Mouse (Mus musculus): ENCODE measurements around the gene Ttc21a.

The Ttc21a gene

DNA sequence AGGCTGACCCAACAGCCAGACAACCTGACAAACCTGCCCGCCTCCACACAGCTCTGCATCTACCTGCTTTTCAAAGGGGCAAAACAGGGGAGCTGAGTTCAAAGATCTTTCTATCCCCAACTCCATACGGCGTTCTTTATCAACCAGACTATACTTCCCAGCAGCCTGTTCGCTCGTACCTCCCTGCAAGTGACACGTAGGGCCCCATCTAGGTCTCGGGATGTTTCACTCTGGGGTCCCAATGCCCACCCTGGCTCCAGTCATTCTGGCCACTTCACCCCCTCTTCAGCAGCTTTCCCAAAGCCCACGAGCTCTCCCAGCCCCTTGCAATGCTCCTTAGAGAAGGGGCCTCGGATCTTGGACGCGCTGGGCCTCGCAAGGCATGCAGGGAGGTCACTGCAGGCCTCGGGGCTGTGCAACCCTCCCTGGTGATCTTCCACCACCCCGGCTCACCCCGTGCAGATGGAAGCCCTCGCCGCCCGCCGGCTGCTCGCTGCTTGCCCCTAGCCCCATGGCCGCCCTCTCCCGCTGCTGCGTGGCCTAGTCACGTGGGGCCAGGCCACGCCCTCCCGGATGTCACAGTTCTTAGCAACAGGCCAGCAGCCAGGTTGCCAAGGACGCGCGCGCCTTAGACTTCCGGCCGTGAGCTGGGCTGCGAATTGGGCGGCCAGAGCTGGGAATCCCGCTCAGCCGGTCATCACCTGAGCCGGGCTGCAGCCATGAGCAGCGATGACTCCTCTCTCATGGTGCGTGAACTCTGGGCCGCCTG, at the start of gene Ttc21a, which contains the start of gene Gorasp1:
TSS of gene Ttc21a (plus strand) at position 602 of the 769 bp plus-strand sequence.
TSS of gene Gorasp1 (minus strand) at position 561 of the 769 bp plus-strand sequence.
- peak; percentile 92 for DNase-seq

- DNase-seq = no peak
These were observed 48.6 kb upstream of the Ttc21a start for GRCm38 (mm10) chr9:119888843-119889246.

DNA sequence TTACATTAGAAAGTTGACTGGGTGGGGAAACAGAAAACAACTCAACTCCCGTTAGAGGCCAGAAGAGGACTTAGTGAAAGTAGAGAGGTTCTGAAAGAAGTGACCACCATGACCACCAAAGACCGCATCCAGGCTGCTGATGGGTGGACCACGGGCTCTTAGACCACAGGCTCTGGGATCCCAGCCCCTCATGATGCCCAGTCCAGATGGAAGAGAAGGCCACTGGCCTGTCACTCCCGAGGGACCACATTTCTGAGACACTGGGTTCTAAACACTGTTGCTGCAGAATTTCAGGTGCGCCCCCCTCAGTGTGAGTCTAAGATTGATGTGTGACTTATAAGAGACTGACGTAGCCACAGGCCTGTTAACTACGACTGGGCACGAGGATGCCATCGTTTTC, 48.0 kb upstream of the Ttc21a start:
- DNase-seq = no peak

DNA sequence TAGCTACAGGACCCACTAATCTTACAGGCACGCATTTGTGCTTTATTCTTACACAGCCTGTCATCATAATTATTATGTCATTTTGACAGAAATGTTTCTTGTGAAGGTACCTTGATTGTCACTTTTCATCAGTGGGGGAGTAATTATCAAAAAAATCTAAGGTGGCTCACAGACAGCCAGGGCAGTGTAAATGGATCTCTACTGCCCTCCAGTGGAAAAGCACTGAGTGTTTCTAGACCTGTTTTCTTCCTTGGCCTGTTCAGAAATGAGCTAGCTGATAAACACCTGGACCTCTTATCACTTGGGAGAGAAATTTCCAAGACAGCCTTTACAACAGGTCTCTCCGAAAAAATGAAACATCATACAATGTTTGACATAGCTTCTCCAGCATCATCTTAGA, 46.7 kb upstream of the Ttc21a start:
- no peak for DNase-seq

DNA sequence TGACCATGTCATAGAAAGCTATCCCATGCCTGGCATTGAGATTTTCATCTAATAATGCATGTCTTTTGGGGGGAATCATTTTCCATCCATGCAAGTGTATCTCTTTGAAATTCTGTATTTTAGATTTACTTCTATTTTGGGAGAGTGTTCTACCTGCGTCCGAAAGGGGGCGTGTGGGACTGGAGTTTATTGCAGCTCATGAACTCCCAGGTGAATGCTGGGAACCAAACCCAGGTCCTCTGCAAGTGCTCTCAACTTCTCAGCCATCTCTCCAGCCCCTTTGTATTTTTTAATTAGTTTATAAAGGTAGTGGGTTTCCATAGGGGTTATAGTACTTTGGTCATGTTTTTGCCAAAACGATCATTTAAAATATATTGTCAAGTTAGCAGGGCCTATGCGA, 43.5 kb upstream of the Ttc21a start:
- no peak for DNase-seq

- peak; percentile 98 for DNase-seq
These were observed 42.9 kb upstream of the Ttc21a start, which contains the start of gene Wdr48 for GRCm38 (mm10) chr9:119894339-119895009. TSS of gene Wdr48 (plus strand) at chr9:119894878.

- DNase-seq = no peak
These were observed 42.2 kb upstream of the Ttc21a start for GRCm38 (mm10) chr9:119895040-119895721.

- no peak for DNase-seq
These were observed 38.0 kb upstream of the Ttc21a start for GRCm38 (mm10) chr9:119899446-119899845.

GRCm38 (mm10) chr9:119902410-119903151, 34.8 kb upstream of the Ttc21a start:
- DNase-seq = no peak

DNA sequence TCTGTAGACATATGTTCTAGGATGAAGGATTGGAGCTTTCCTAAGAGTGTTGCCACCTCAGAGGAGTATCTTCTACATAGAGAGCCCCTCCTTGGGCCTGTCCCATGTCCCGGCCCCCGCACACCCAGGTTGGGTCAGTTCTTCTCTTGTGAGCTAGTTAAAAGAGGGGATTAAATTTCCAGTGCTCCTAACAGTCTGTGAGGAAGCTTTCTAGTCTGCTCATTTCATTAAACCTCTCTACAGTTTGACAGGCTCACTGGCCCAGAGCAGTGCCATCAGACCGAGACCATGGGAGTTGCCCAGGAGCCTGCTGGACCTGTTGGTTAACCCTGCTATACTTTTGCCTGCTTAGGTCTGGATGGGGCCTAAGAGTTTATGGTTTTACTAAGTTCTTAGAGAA, 28.7 kb upstream of the Ttc21a start:
- DNase-seq = no peak

DNA sequence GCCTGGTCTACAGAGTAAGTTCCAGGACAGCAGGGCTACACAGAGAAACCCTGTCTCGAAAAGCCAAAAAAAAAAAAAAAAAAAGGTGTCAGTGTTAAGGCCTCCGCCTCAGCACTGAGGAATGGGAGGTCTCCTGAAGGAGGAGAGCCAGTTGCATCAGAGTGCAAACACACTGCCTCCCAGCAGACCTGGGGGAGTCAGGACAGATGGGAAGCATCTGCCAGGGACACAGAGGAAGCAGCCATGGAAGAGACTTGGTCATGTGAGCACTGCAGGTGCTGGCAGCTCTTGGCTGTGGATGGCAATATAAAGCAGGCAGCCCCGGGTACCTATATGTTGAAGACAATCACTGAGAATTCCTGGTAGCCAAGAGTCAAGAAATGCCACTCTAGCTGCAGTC, 27.5 kb upstream of the Ttc21a start:
- no peak for DNase-seq

GRCm38 (mm10) chr9:119913087-119913838, 24.1 kb upstream of the Ttc21a start:
- no peak for DNase-seq

DNA sequence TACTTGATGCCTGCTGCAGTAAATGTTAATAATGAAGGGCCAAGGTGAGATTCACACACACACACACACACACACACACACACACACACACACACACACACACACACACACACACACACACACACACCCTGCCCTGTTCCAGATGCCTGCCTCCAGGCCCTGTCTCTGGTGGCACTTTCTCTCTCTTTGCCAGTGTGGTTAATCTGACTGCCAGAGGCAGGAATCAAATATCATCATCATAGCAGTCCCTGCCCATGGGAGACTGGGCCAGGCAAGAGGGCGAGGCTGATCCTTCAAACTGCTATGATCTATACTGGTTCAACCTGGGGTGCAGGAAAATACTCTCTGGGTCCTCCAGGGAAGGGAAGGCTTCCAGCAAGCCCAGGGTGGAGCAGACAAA, 17.5 kb upstream of the Ttc21a start:
- no peak for DNase-seq

- DNase-seq = no peak
These were observed 13.9 kb upstream of the Ttc21a start for GRCm38 (mm10) chr9:119923462-119923861.

GRCm38 (mm10) chr9:119925120-119925657, 12.2 kb upstream of the Ttc21a start:
- DNase-seq = no peak

- DNase-seq = no peak
These were observed 11.7 kb upstream of the Ttc21a start for GRCm38 (mm10) chr9:119925729-119926128.

- no peak for DNase-seq
These were observed 10.9 kb upstream of the Ttc21a start for GRCm38 (mm10) chr9:119926497-119926896.

- DNase-seq = no peak
These were observed 5.0 kb upstream of the Ttc21a start for GRCm38 (mm10) chr9:119932358-119932757.

DNA sequence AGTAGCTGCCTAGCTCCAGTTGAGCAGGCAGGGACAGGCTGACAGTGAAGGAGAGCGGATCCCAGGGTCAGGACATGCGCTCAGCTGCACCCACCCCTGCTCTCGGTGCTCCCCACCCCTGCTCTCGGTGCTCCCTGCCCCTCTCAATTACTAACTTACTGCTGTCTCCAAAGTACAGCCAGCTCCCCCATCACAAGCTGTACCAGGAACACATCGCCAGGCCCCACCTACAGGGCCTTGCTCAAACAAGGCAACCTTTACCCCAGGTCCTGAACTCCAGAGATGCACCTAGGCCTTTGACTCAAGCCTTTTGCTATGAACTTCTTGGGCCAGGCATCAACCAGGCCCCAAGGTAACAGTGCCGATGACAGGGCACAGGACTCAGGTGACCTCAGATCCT, 3.7 kb upstream of the Ttc21a start:
- DNase-seq = no peak

DNA sequence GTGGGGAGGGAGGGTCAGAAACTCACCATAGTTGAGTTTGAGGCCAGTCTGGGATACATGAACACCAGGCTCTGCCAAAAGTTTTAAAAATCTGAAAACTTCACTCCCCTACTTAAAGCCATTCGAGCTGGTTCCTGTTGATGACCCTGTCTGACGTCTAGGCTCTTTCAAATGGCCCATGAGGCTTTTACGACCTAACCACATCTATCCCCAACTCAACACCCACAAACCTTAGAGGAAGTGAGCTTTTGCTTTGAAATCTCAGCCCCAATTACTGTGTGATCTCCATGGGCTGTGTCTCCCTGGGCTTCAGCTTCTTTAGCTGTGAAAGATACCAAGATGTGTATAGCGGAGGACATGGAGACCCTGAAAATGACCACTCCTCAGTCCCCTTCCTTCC, 1.1 kb downstream of the Ttc21a start:
- DNase-seq = no peak

- no peak for DNase-seq
These were observed 2.2 kb downstream of the Ttc21a start for GRCm38 (mm10) chr9:119939646-119940045.

GRCm38 (mm10) chr9:119941407-119941806, 4.0 kb downstream of the Ttc21a start:
- no peak for DNase-seq
